Mouse (Mus musculus): ENCODE results near the gene Pea15a.

DNA sequence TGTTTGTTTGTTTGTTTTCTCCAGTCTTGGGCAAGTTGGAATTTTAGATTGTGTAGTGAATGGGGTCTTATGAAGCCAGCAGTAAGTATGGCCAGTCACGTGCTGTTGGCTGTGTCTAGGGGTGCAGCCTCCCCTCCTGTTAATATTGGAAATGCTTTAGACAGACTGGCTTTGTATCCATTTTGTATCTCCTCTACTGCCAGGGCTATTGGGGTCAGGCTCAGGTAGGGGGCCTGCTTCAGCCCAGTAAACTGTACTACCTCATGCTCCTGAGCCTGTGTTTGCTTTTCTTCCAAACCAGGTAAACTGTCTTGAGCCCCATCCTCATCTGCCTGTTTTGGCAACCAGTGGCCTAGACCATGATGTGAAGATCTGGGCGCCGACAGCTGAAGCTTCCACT, 14.4 kb downstream of the Pea15a start:
- no peak for TF ChIP-seq CTCF (IDR thresholded peaks at IDR 0.05; ENCODE audit: low read depth)
- no peak for TF ChIP-seq EP300 (IDR thresholded peaks at IDR 0.05; ENCODE audit: low read depth)

Measured in liver, postnatal 0 days (tissue).